Comparison of ENCODE assay signal across 18 mouse cellular contexts in the genomic region with DNA sequence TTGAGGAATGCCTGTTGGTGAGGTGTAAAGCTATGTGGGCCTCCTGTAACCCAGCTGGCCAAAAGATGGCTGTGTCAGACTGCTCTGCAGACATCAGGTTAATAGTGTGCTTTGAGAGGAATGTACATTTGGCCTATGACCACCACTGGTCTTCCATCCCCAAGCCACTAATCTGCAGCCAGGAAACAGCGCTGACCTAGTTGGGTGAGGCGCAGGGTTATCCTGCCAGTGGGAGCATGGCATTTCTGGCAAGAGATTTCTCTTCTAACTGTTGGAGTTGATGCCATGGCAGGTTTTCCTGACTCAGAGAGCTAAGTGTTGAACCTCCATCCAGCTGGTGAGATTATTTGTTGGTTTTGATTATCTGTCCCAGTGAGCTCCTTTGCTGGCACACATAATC.
A peak's percentile ranks its signal among the peaks of the same experiment; 100 is the strongest.
DNase-seq lines count a peak whose midpoint lies in the region; ATAC-seq lines count a peak whose summit lies in the region.
"Had no signal": no experiment of that assay in that cellular context is flagged by ENCODE, and none has a peak within 500 bp of the region (broad histone marks: within the 10 kb centered on the region; RNA-seq: fewer than 3 reads in every experiment).

No protein-coding gene starts in this region.

- DNase-seq in heart, adult 8-10 months (ENCODE audit: low spot score) = peak; percentile 4
- DNase-seq in heart, embryonic 10.5 days (ENCODE audit: low spot score) = no peak
- DNase-seq in cerebellum, adult 11 months = peak; percentile 73
- DNase-seq in cerebellum, postnatal 10 days = peak; percentile 78 to 80
- peak; percentile 18 for DNase-seq in gastrocnemius, postnatal 10 days
- no peak for DNase-seq in thymus, postnatal 4 days
- DNase-seq in layer of hippocampus, adult 9-10 months (ENCODE audit: low spot score) = no peak
- DNase-seq: B cell, adult 2 months; liver, postnatal 0 days; lung, postnatal 14 days; right cerebral cortex, postnatal 25 days; thymus, postnatal 25 days had no signal

- H3K9ac ChIP-seq in kidney, embryonic 16.5 days (replicated peaks; ENCODE audit: low read length) = no peak overlapping the region
- H3K9ac ChIP-seq: hindbrain, embryonic 13.5 days; intestine, embryonic 15.5 days; liver, postnatal 0 days; neural tube, embryonic 13.5 days had no signal

- WGBS in heart, embryonic 10.5 days = 89% methylated on average over 2 of the region's 2 CpGs
- WGBS in kidney, embryonic 16.5 days = 95% methylated on average over 2 of the region's 2 CpGs

- H3K4me1 ChIP-seq in heart, embryonic 10.5 days = no peaks in the 10 kb centered on the region
- H3K4me1 ChIP-seq in kidney, embryonic 16.5 days (ENCODE audit: insufficient read depth, low read length) = no peaks in the 10 kb centered on the region
- H3K4me1 ChIP-seq: hindbrain, embryonic 13.5 days; intestine, embryonic 15.5 days; neural tube, embryonic 13.5 days had no signal

- no peak for ATAC-seq in kidney, embryonic 16.5 days (ENCODE audit: low FRiP score, low TSS enrichment)
- ATAC-seq: intestine, embryonic 15.5 days; liver, postnatal 0 days; Patski had no signal

- H3K27ac ChIP-seq in heart, embryonic 10.5 days = no peak overlapping the region
- H3K27ac ChIP-seq in kidney, embryonic 16.5 days (ENCODE audit: low read length) = no peak overlapping the region
- H3K27ac ChIP-seq: hindbrain, embryonic 13.5 days; intestine, embryonic 15.5 days; kidney, postnatal 0 days; neural tube, embryonic 13.5 days had no signal

- H3K9me3 ChIP-seq in heart, embryonic 10.5 days = no peaks in the 10 kb centered on the region
- no peaks in the 10 kb centered on the region for H3K9me3 ChIP-seq in kidney, embryonic 16.5 days (ENCODE audit: low read length)
- H3K9me3 ChIP-seq: hindbrain, embryonic 13.5 days; intestine, embryonic 15.5 days; neural tube, embryonic 13.5 days had no signal

- no peak overlapping the region for H3K4me3 ChIP-seq in heart, embryonic 10.5 days
- no peak overlapping the region for H3K4me3 ChIP-seq in kidney, embryonic 16.5 days (ENCODE audit: low read length)
- H3K4me3 ChIP-seq: hindbrain, embryonic 13.5 days; intestine, embryonic 15.5 days; neural tube, embryonic 13.5 days had no signal

- no peak overlapping the region for H3K4me2 ChIP-seq in kidney, embryonic 16.5 days (replicated peaks; ENCODE audit: low read depth, low read length)
- H3K4me2 ChIP-seq: hindbrain, embryonic 13.5 days; intestine, embryonic 15.5 days; neural tube, embryonic 13.5 days had no signal

- H3K27me3 ChIP-seq in heart, embryonic 10.5 days (ENCODE audit: insufficient read depth, poor library complexity, severe bottlenecking) = no peaks in the 10 kb centered on the region
- no peaks in the 10 kb centered on the region for H3K27me3 ChIP-seq in kidney, embryonic 16.5 days (ENCODE audit: insufficient read depth, low read length)
- H3K27me3 ChIP-seq: hindbrain, embryonic 13.5 days; intestine, embryonic 15.5 days; neural tube, embryonic 13.5 days; Patski had no signal

- peaks cover 5% of the 10 kb centered on the region for H3K36me3 ChIP-seq in heart, embryonic 10.5 days
- peaks cover 3% of the 10 kb centered on the region; the same call in 1 of the 2 replicates for H3K36me3 ChIP-seq in kidney, embryonic 16.5 days (ENCODE audit: insufficient read depth, low read length)

Comparison
In these comparisons a context has a peak if more than half of its experiments do, and no peak if none do; other contexts are left out.
1. DNase-seq: peak in heart, adult 8-10 months (single experiment), cerebellum, adult 11 months (single experiment), cerebellum, postnatal 10 days (2 of 2) and gastrocnemius, postnatal 10 days (single experiment); none in heart, embryonic 10.5 days (single experiment), thymus, postnatal 4 days (single experiment) and layer of hippocampus, adult 9-10 months (single experiment).